8 mouse cellular contexts compared by ENCODE assay signal in genomic region chr11:30243591-30243990, GRCm38 (mm10). TPM values are rescaled to one million over a fixed set of nuclear protein-coding genes. Genes with fewer than 3 reads are reported as not detected.
DNase-seq lines count a peak whose midpoint lies in the region; ATAC-seq and TF ChIP-seq lines count a peak whose summit lies in the region.

No protein-coding gene starts in this region.

- H3K4me3 ChIP-seq in heart, embryonic 10.5 days: no peak overlapping the region
- H3K4me3 ChIP-seq in left cerebral cortex, adult 2 months: no peak overlapping the region

- whole genome bisulfite sequencing in heart, embryonic 10.5 days: 41% methylated on average over 3 of the region's 3 CpGs

- no peak for TF ChIP-seq CTCF in left cerebral cortex, adult 2 months (IDR thresholded peaks at IDR 0.05)

- intact Hi-C loops in left cerebral cortex, adult 2 months (cut with DNase I): no loop called here

- H3K9me3 ChIP-seq in heart, embryonic 10.5 days: no peaks in the 10 kb centered on the region

- H3K4me1 ChIP-seq in heart, embryonic 10.5 days: peaks cover 64% of the 10 kb centered on the region

- H3K27ac ChIP-seq in heart, embryonic 10.5 days: no peak overlapping the region
- no peak overlapping the region for H3K27ac ChIP-seq in left cerebral cortex, adult 2 months

- no peak for ATAC-seq in erythroid progenitor cell, adult 5-6 weeks (replicated peaks; ENCODE audit: low FRiP score, poor library complexity, severe bottlenecking)

- H3K36me3 ChIP-seq in heart, embryonic 10.5 days: peaks cover 8% of the 10 kb centered on the region; the same call in 1 of the 2 replicates

- DNase-seq in adrenal gland, adult 8-10 months: peak; percentile 46
- DNase-seq in adrenal gland, adult 18-20 months (ENCODE audit: low spot score in 2 of 2): no peak
- DNase-seq in right cerebral cortex, adult 2 months (ENCODE audit: low spot score in 2 of 2): peak; percentile 49 to 64
- no peak for DNase-seq in right cerebral cortex, postnatal 4 days
- peak; percentile 76 for DNase-seq in heart, embryonic 10.5 days (ENCODE audit: low spot score)
- DNase-seq in left cerebral cortex, adult 2 months (ENCODE audit: extremely low spot score in 1 of 2, low spot score in 2 of 2): peak; percentile 32 to 36
- DNase-seq in right cerebral cortex, postnatal 36 days (ENCODE audit: low spot score in 2 of 2): peak; percentile 23 to 51

- no peaks in the 10 kb centered on the region for H3K27me3 ChIP-seq in heart, embryonic 10.5 days (ENCODE audit: insufficient read depth, poor library complexity, severe bottlenecking)

RNA-seq across cellular contexts. Expression of gene Sptbn1, which starts 24.4 kb away (rescaled TPM):
- total RNA-seq in adrenal gland, adult 8-10 months (2022): 100 to 1,000 TPM; 290 to 336 (median 317) TPM
- 100 to 1,000 TPM; 265 to 300 TPM for total RNA-seq in adrenal gland, adult 18-20 months (2021)
- 115 and 137 TPM in 2 replicates for polyA plus RNA-seq in heart, embryonic 10.5 days (2016; fragmentation: Nextera tagmentation; extraction: Ambion mirVana)
- total RNA-seq in left cerebral cortex, adult 2 months (2021): 100 to 1,000 TPM; 601 to 602 TPM
- 16.6 and 23.5 TPM in 2 replicates for total RNA-seq in erythroid progenitor cell, adult 5-6 weeks (2015; ENCODE audit: low replicate concordance)
- total RNA-seq in erythroid progenitor cell, adult 5-6 weeks (2017; ENCODE audit: low replicate concordance): 13.2 and 14.6 TPM in 2 replicates

Comparison
In these comparisons a context has a peak if more than half of its experiments do, and no peak if none do; other contexts are left out.
1. DNase-seq: peak in adrenal gland, adult 8-10 months (single experiment), right cerebral cortex, adult 2 months (2 of 2), heart, embryonic 10.5 days (single experiment), left cerebral cortex, adult 2 months (2 of 2) and right cerebral cortex, postnatal 36 days (2 of 2); none in adrenal gland, adult 18-20 months (0 of 2) and right cerebral cortex, postnatal 4 days (single experiment).
2. RNA of gene Sptbn1, which starts 24.4 kb away (total RNA-seq): 601 to 602 TPM in left cerebral cortex, adult 2 months, 290 to 336 TPM in adrenal gland, adult 8-10 months and 265 to 300 TPM in adrenal gland, adult 18-20 months; 13.2 to 23.5 TPM in erythroid progenitor cell, adult 5-6 weeks; every median in the first group is over 10 times any median in the second.